Mouse (Mus musculus) lung, adult 18-20 months (tissue): Measurements from ENCODE around the gene St6galnac3.

ENCODE experiments used
- DNase-seq, 2 experiments: peaks; one replicate each; pipeline ENCODE4 v3.0.0; 2022; ENCODE audit warnings: mixed read lengths in 2 of 2

Gene St6galnac3

DNA sequence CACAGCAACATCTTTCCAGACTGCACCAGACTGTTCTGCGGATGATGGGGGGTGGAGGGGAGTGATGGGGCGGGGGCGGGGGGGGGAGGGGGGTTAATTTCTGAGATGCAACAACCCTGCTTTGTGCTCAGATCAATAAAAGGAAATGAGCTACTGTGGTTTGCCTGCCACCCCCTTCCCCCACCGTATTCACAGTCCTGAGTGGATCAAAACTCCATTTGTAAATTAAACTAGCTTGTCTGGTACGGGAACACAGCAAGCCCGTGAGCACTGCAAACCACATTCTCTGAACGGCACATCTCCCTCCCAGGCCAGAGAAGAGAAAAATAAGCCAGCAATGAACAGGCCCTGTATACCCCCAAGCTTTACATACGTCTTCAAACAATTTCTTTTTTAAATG lies 76.3 kb downstream of the St6galnac3 start:
- no peak for DNase-seq

DNA sequence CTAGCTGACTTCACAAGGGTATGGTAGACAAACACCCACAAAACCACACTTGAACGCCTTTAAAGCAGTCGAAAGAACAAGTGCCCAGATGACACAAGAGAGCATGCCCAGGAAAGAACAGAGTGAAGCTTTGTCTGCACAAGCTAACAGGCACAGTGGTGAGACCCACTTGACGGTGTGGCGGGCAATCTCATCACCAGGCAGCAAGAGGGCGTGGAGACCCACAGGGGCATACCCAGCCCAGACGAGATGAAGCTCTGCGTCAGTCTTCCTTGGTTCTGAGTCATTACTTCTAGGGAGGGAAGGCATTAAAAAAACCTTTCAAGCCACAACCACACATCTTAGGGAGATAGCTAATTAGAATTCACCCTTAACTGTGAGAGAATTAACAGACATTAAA lies 79.2 kb downstream of the St6galnac3 start:
- no peak for DNase-seq

DNA sequence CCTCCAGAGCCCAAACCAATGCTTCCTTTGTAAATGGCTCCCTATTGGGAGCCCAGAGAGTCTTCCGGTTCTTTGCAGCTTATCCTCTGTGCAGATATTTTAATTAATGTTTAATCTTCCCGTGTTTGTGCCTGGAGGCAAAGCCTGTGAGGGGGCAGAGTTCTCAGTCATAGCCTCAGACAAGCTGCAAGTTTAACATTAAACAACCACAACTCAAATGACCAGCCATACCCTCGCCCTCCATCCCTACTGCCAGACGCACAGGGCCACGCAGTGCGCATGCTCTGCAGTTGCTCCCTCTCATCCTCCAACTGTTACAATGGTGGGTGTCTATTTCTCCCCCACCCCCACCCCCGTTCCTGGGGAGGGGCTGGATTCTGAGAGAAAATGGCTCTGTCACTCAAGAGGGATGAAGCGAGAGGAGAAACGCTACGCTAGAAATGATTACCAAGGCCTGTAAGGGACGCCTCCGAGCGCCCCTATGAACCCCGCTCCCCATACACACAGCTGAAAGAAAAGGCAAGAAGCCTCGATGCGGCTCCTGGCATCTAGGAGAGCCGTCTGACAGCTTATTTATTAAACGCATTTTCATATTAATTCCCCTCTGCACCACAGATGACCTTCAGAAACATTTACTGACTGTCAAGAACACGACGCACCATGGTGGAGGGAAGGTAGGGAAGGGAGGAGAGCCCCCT lies 81.0 kb downstream of the St6galnac3 start:
- no peak for DNase-seq

DNA sequence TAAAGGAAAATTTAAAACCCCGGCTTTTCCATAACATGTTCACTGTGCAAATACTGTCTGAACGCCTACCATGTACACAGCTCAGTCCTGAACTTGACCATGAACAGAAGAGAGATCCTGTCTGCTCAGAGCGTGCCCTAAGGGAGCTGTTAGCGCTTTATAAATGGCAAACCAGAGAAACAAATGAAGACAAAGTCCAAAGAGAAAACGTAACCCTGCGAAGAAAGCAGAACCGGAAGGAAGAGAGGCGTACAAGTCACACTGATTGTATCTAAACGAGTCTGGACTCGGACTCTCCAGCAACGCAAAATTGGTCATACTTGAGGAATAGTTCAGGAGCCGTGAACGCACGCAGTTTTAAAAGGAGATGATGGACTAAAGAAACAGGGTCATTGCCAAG lies 82.1 kb downstream of the St6galnac3 start:
- DNase-seq = no peak

DNA sequence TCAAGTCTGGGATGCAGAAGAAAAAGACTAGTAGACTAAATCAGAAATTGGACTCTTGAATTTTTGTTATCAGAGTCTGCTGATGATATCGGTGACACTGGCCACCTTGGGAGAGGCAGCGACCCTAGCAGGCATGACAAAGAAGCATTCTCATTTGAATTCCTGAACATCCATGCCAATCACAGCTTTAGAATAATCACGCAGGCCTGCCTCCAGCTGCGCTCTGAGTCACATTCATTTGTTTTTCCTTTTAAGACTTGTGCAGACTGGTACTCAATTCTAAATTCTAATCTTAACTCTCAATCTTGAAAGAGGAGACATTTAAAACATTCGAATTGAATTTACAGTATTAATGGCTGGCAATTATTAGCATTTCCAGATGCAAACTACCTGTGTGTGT lies 83.2 kb downstream of the St6galnac3 start:
- no peak for DNase-seq

DNA sequence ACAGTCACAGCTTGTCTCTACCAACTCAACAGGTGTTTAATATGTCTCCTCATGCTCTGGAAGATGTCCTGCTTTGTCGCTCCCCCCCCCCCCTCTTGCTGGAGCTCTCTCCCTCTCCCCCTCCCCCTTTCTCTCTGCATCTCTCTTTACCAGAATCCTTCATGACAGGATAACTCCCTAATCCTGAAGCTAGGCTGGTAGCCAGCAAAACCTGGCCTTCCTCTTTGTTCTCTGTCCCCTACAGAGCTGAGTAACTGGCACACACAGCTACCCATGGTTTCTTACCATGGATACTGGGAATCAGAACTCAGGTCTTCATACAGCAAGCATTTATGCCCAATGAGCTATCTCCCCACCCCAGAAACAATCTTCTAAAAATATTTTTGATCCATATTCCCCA lies 87.6 kb downstream of the St6galnac3 start:
- no peak for DNase-seq

DNA sequence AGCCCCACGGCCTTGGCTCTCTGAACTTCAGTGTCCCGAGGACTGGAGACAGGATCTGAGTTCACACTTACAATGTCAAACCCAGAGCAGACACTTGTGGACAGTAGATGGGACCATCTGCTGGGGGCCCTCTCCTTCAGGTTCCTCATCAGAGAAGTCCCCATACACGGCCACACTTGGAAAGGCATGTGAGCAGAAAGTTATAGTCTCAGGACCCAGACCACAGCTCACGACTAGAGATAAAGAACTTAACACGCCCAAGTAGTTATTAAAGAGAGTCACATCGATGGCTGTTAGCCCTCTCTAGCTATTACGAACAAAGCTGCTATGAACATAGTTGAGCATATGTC lies 88.2 kb downstream of the St6galnac3 start:
- DNase-seq = no peak

DNA sequence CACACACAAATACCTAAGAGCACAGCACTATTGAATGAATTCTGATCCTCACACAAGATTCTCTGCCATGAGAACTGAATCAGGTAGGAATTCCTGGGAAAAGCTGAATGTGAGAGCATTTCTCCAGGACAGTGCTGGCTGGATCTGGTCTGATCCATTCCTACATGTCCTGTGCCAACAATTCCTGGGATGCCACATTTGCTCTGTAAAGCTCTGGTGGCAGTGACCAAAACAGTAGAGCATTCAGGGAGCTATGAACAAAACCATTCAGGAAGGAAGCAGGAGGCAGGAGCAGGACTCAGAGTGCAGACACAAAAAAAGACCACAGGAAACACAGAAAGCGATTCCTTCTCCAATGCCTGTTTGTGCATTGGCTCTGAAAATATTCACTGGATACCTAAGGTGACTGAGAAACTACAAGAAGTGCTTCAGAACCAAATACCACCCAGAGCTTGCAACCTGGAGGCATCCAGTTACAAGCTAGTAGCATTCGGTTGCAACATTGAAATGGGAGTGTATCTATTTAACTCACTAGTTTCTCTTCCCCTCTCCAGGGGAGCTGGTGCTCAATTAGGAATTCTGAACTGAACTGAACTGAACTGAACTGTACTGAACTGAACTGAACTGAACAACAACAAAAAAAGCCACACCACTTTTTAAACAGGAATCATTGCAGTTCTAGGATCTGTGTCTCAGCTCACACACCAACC lies 88.7 kb downstream of the St6galnac3 start:
- DNase-seq = no peak

DNA sequence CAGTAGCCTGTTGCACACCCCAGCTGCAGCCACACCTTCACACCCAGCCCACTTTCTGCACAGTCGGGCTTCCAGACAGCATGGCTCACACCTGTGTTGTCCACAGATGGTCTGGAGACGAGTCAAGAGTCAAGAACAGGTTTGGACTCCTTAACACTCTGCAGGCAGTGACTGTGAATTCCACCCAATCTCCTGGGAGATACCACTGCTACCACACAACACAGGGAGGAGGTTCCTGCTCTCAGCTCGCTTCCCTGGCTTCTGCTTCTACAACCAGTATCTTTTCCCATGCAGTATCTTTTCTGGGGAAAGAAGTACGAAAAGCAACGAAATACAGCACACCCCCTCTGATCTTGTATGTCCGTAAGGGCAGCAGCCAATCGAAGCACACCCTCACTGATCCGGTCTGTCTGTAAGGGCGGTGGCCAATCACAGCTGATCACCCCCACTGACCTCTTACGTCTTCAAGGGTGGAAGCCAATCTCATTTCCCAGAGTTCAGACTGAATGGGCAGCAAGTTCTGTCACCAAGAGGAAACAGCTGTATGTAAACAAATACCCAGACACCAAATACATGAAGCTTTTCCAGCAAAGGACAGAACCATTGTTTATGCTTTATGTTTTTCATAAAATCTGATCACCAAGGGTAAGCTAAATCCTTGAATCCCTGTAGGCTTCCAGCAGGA lies 92.8 kb downstream of the St6galnac3 start:
- peak; percentile 29 to 58 for DNase-seq

DNA sequence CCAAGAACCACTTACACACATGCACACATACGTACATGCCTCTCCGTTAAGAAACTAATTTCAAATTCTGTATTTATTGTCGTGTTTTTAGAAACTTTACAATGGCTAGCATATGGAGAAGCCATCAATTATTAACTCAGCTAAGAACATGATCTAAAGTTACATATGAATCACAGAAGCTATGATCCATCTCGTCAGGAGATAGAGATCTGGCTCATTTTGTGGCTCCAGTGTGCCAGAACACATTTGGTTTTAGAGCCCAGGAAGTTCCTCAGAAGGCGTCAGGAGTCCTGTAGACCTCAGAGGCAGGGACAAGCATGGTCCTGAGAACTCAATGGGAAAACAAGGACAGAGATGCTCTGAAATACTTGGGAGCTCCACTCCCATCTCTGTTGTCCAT lies 98.7 kb downstream of the St6galnac3 start:
- DNase-seq = no peak

DNA sequence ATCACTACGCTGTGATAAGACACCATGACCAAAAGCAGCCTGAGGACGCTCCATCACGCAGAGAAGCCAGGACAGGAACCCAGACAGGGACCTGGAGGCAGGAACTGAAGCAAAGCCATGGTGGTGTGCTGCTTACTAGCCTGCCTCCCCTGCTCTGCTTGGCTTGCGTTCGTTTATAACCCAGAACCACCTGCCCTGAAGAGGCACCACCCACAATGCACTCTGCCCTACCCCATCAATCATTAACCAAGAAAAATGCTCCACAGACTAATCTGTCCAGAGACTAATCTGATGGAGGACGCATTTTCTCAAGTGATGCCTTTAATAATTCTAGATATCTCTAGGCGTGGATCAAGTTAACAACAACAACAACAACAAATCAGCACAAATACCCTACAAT lies 106.0 kb downstream of the St6galnac3 start:
- no peak for DNase-seq

DNA sequence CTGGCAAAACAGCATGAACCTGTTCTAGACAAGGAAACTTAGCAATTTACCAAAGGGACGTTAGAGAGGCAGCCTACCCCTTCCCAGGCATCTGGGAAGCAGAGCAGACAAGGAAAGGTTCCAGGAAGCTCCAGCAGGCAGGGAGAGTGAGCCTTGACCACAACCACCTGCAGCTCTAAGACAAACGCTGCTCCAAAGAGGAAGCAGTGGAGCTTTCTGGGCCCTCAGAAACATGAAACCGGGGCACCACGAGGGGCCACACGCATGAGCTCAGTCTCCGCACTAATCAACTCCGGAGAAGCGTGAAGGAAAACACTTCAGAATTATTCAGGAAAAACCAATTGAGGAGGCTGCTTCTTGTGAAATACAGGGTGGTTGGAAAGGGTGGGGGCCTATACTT lies 108.1 kb downstream of the St6galnac3 start:
- no peak for DNase-seq

DNA sequence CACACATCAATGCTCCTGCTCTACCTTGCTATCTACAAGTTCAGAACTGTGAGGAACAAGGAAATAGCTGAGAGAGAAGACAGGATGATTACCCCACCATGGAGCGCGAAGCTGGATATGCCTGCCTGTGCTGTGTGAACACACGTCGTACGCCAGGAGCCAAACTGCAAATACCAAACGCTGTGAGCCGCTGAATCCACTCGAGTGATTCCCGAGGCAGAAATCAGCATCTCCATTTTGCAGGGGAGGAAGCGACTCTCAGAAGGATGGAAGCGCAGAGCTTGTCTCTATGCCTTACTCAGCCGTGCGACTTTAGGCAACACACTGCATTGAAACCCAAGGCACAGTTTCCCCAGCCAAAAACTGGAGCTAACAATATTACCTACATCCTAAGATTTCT lies 114.7 kb downstream of the St6galnac3 start:
- no peak for DNase-seq

DNA sequence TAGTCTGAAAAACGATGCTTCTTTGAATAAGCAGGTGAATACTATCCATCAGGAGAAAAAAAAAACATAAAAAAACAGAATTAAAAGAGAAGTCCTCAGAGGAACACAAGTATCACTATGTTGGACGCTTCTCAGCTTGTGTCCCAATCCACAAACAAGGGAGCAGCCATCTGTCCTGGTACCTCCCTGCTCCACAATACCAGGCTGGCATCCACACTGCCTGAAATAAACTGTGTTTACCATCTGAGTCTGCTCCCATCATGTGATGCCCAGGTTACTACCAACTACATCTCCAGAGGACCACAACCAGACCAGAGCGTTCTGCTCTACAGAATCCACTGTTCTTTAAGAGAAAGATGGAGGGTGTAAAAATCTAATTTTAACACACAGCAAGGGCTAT lies 118.6 kb downstream of the St6galnac3 start:
- no peak for DNase-seq

DNA sequence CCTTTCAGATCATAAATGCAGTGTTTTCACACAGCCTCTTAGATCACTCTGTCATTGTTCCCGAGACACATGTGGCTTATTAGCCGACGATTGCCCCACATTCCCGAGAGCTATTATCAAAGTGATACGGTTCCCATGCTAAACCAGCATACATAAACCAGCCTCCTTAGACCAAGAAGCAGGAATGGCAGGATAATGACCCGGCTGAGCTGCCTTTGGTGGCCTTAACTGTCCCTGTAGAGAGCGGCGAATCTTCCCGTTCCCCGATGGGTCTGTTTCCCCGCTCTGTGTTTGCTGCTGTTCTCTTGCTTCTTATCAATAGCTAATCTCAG lies 119.2 kb downstream of the St6galnac3 start:
- DNase-seq = no peak

DNA sequence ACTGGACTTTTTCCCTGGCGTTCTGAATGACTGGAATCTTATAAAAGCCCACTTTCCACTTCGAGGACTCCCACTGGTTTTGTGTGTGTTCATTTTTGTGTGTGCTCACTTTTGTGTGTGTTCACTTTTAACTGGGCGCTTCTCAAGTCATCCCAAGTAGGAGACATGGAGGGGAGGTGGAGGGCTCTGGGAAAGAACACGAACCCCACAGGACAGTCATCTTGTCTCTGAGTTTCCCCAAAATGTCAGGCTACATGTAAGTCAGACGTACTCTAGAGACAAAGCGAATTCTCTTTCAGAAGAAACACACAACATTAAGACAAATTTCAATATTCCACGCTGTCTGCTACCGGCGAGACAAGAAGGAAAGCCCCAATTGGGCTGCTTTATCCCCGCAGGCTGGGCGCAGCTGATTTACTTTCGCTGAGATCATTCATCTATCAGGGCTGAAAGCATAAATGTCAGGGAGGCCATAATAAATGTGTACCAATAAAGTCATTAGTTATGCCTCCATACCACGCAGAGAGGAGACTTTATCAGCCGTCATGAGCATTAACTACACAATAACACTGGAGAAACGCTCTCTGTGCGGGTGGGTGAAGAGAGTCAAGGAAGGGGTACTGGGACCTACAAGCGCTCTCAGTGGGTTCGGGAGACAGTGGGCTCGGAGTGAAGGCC lies 119.7 kb downstream of the St6galnac3 start:
- no peak for DNase-seq

DNA sequence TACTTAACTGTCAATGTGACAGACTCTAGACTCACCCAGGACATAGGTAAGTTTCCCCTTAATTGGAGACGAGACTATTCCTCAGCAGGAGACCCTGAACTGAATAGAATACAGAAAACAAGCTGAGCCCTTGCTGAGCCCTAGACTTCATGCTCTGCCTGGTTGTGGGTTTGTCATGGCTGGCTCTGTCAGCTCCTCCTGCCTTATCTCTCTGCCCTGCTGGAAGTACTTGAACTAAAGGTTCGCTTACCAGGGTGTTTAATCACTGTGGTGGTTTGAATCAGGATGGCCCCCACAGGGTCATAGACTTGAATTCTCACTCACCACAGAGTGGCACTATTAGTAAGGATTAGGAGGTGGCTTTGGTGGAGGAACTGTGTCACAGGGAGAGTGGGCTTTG lies 125.8 kb downstream of the St6galnac3 start:
- DNase-seq = no peak

DNA sequence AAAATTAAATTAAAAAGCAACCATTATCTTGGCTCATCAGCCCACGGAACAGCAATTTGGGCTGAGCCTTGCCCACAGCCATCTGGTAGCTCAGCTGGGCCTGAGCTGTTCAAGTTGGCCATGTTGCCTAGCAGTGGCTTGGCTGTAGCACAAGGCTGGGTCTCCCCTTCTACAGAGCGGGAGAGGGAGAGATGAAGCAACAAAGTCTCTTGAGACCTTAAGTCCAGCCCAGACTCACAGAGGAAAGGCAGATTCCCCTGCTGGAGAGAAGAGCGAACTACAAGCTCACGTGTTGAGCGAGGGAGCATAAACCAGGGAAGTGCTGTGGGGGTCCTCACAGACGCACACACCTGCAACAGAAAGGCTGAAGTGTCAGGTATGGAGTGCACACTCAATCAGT lies 126.3 kb downstream of the St6galnac3 start:
- no peak for DNase-seq

DNA sequence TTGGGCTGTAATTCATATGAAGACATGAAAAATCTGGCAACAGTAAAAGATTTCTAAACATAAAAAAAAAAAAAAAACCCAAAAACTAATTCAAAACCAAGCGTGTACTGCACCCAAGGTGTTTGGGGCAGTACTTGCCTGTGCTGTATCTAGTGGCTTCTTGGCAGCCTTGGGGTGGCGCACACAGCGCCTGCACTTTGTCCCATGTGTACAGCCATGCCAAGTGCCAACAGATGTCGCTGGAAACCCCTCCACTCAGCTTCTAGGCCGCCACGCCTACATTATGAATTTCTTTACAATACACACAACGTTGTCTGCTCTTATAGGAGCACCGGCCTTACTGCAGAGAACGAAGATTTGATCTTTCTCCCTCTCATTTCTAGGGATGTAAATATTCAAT lies 130.4 kb downstream of the St6galnac3 start:
- DNase-seq = no peak

DNA sequence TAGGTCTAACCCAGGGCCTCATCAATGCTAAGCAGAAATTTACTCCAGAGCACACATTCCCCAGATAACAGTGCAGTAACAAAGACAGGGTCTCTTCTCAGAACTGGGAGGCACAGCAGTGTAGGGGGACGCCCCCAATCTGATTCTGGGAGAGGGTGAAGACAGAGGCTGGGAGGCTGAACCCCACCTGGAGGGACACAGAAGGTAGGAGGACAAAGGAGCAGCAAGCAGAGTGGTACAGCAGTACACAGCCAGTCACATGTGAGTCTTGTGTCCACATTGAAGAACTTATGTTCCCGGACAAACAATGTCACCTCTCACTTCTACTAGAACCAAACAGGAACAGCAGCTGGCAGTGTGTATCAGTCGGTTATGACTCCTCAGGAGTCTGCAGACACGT lies 131.0 kb downstream of the St6galnac3 start:
- DNase-seq = no peak

DNA sequence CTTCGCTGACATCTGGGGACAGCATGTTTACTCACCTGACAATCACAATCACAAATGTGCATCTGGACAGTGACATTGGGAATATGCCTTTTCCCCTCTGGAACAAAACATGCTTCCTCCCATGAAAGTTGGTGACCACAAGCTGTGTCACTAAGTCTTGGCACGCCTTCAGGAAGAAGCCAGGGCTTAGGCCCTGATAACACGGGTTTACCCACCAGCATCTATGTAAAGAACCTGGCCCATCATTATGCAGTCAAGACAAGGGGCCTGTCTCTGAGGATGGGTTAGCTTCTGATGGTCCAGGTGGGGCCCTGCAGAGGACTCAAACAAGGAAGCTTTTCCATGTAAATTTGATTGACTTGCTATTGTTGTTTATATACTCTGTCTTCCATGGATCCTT lies 131.9 kb downstream of the St6galnac3 start:
- DNase-seq = no peak

DNA sequence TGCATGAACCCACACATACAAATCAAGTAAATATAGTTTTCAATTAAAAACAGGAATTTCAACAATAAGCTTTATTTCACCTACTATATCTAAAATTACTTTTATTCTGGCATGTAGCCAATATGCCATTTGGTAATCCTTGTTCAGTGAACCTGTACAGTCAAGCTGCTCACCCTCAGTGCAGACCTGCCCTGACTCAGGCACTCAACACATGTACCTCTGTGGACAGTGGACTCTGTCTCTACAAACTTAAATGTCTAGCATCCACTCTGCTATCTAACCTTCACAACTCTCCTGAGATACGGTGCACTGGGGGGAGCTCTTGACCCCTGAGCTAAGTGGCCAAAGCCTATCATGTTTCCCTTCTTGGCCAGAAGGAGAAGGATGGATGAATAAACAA lies 137.4 kb downstream of the St6galnac3 start:
- DNase-seq = no peak

DNA sequence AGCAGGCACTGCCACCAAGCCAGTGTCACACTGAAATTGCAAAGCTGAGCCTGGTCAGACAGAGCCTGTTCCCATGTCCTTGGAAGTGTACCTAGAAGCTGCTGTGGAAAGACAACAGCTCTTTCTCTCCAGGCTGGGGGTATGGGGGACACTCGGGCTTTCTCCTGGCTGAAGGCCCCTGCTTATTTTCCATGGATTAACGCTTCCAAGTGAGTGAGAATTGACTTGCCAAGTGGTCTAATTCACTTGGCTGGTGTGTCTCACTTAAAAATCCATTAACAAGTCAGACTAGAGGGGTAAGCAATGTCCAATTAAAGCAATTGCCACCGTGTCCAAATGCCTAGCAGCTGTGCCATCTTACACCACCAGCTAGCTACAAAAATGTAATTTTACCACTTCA lies 140.1 kb downstream of the St6galnac3 start:
- no peak for DNase-seq

DNA sequence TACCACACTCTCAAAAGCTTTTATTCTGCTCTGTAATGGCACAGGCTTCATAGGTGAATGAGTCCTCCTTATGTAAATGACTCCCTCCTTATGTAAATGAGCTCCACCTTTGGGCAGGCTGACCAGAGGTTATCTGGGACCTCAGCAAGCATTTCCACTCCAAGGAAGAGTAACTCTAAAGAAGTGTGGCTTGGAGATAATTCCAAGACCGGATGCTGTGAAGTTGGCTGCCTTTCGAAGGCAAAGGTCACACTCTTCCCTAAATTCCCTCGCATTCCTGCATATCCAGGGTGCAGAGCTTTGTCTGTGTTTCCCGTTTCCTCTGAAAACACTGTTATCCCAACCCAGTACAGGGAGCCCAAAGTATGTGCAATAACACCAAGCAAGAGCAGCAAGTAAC lies 142.9 kb downstream of the St6galnac3 start:
- no peak for DNase-seq
